Mouse (Mus musculus) ovary, postnatal 14 days (tissue): ENCODE data around the gene Aurkaip1.
"Not testable (repeated sequence)": the region's sequence is repeated elsewhere in the genome, so short reads cannot be mapped to it uniquely, and the experiment has no call there.

ENCODE experiments used
- DNase-seq: peaks from one replicate; pipeline ENCODE4 v3.0.0; 2022; ENCODE audit warnings: low spot score

Gene Aurkaip1

GRCm38 (mm10) chr4:155831205-155831766 lies at the start of gene Aurkaip1:
TSS of gene Aurkaip1 (plus strand) at chr4:155831272.
- DNase-seq: peak; percentile 95

GRCm38 (mm10) chr4:155783486-155784080 lies 47.5 kb upstream of the Aurkaip1 start:
- DNase-seq: no peak

GRCm38 (mm10) chr4:155784081-155784701 lies 46.9 kb upstream of the Aurkaip1 start:
- DNase-seq: peak; percentile 76

GRCm38 (mm10) chr4:155785246-155785645 lies 45.8 kb upstream of the Aurkaip1 start:
- DNase-seq: no peak

- DNase-seq: no peak
These were observed 45.3 kb upstream of the Aurkaip1 start, which contains the start of gene Tmem88b for GRCm38 (mm10) chr4:155785819-155786218. TSS of gene Tmem88b (minus strand) at chr4:155785874.

GRCm38 (mm10) chr4:155788300-155788699 lies 42.8 kb upstream of the Aurkaip1 start:
- no peak for DNase-seq

GRCm38 (mm10) chr4:155788833-155789232 lies 42.2 kb upstream of the Aurkaip1 start:
- not testable (repeated sequence) for DNase-seq

GRCm38 (mm10) chr4:155790021-155790489 lies 41.0 kb upstream of the Aurkaip1 start, which contains the start of gene Ankrd65:
TSS of gene Ankrd65 (plus strand) at chr4:155790439.
- DNase-seq: no peak

- DNase-seq: no peak
These were observed 40.4 kb upstream of the Aurkaip1 start for GRCm38 (mm10) chr4:155790650-155791161.

- no peak for DNase-seq
These were observed 39.7 kb upstream of the Aurkaip1 start for GRCm38 (mm10) chr4:155791240-155791933.

GRCm38 (mm10) chr4:155793730-155794129 lies 37.3 kb upstream of the Aurkaip1 start:
- DNase-seq: no peak

- DNase-seq: no peak
These were observed 29.0 kb upstream of the Aurkaip1 start for GRCm38 (mm10) chr4:155802075-155802474.

GRCm38 (mm10) chr4:155802741-155803339 lies 28.2 kb upstream of the Aurkaip1 start, which contains the start of gene Mrpl20:
TSS of gene Mrpl20 (plus strand) at chr4:155802878.
- DNase-seq: no peak

- DNase-seq: peak; percentile 98
These were observed 27.6 kb upstream of the Aurkaip1 start for GRCm38 (mm10) chr4:155803340-155804041.

GRCm38 (mm10) chr4:155807841-155808240 lies 23.2 kb upstream of the Aurkaip1 start:
- DNase-seq: no peak

- peak; percentile 81 for DNase-seq
These were observed 19.0 kb upstream of the Aurkaip1 start, which contains the start of gene Ccnl2 for GRCm38 (mm10) chr4:155811929-155812664. TSS of gene Ccnl2 (plus strand) at chr4:155812489.

- DNase-seq: no peak
These were observed 18.3 kb upstream of the Aurkaip1 start for GRCm38 (mm10) chr4:155812665-155813181.

- no peak for DNase-seq
These were observed 13.5 kb upstream of the Aurkaip1 start for GRCm38 (mm10) chr4:155817533-155817932.

GRCm38 (mm10) chr4:155821025-155821424 lies 10.0 kb upstream of the Aurkaip1 start:
- no peak for DNase-seq

GRCm38 (mm10) chr4:155823443-155823842 lies 7.6 kb upstream of the Aurkaip1 start:
- DNase-seq: no peak
